8 mouse cellular contexts compared by ENCODE assay signal in genomic region chr3:88042661-88043421, GRCm38 (mm10). TPM values are rescaled to one million over a fixed set of nuclear protein-coding genes. Genes with fewer than 3 reads are reported as not detected.
DNase-seq lines count a peak whose midpoint lies in the region; ATAC-seq and TF ChIP-seq lines count a peak whose summit lies in the region.

TSS of gene Gpatch4 (plus strand) at chr3:88043108.

- no peak for TF ChIP-seq CTCF in brain, embryonic 14.5 days (IDR thresholded peaks at IDR 0.05; ENCODE audit: borderline replicate concordance, extremely low read depth, insufficient read depth, insufficient read length)
- no peak for TF ChIP-seq CTCF in liver, adult 2 months (IDR thresholded peaks at IDR 0.05; ENCODE audit: low read depth, low read length)

- H3ac ChIP-seq in myocyte (ENCODE audit: control insufficient read depth, insufficient read length), result no peak within 1 kb of the TSS

- H3K4me1 ChIP-seq in erythroblast, embryonic 14.5 days (ENCODE audit: control insufficient read depth), result peaks cover 17% of the 10 kb centered on the region
- H3K4me1 ChIP-seq in heart, embryonic 11.5 days (ENCODE audit: control insufficient read depth, insufficient read depth, low read length), result no peaks in the 10 kb centered on the region
- H3K4me1 ChIP-seq in kidney, embryonic 16.5 days (ENCODE audit: insufficient read depth, low read length), result peaks cover 9% of the 10 kb centered on the region
- H3K4me1 ChIP-seq in liver, adult 2 months (ENCODE audit: control insufficient read depth, insufficient read depth, low read length), result 0 out of 2 replicates have a peak, but pooled peaks cover 3% of the 10 kb centered on the region

- peak within 1 kb of the TSS; percentile 54; the same call in 1 of the 2 replicates for H3K27ac ChIP-seq in heart, embryonic 11.5 days (ENCODE audit: low read depth, low read length)
- H3K27ac ChIP-seq in kidney, embryonic 16.5 days (ENCODE audit: low read length), result peak within 1 kb of the TSS; percentile 82
- H3K27ac ChIP-seq in liver, adult 2 months (replicated peaks; ENCODE audit: insufficient read depth, low read depth, low read length), result peak within 1 kb of the TSS; percentile 6; the same call in 1 of the 2 replicates

- DNase-seq in CD4-positive helper T cell, adult 2 months (ENCODE audit: low read depth, low spot score), result peak; percentile 95
- DNase-seq in brain, embryonic 14.5 days (ENCODE audit: low read depth), result peak; percentile 98
- peak; percentile 94 for DNase-seq in liver, adult 2 months (ENCODE audit: extremely low read depth, low read depth, low spot score)
- peak; percentile 96 for DNase-seq in splenic B cell, adult 2 months (ENCODE audit: low read depth, low spot score)

- H3K4me3 ChIP-seq in erythroblast, embryonic 14.5 days (replicated peaks), result peak within 1 kb of the TSS; percentile 84
- H3K4me3 ChIP-seq in heart, embryonic 11.5 days (ENCODE audit: low read depth, low read length), result peak within 1 kb of the TSS; percentile 78
- peak within 1 kb of the TSS; percentile 94 for H3K4me3 ChIP-seq in kidney, embryonic 16.5 days (ENCODE audit: low read length)
- peak within 1 kb of the TSS; percentile 84 for H3K4me3 ChIP-seq in liver, adult 2 months (ENCODE audit: insufficient read depth, low read depth, low read length)
- peak within 1 kb of the TSS; percentile 66 for H3K4me3 ChIP-seq in myocyte

- peak within 1 kb of the TSS; percentile 83 for H3K4me2 ChIP-seq in heart, embryonic 11.5 days
- H3K4me2 ChIP-seq in kidney, embryonic 16.5 days (replicated peaks; ENCODE audit: low read depth, low read length), result peak within 1 kb of the TSS; percentile 80
- peak within 1 kb of the TSS; percentile 82 for H3K4me2 ChIP-seq in myocyte (ENCODE audit: low read depth)

- ATAC-seq in heart, embryonic 11.5 days (replicated peaks; ENCODE audit: insufficient number of reproducible peaks, low FRiP score, low TSS enrichment), result peak; percentile 80
- peak; percentile 97 for ATAC-seq in kidney, embryonic 16.5 days (ENCODE audit: low FRiP score, low TSS enrichment)

- peak within 1 kb of the TSS; percentile 74 for H3K9ac ChIP-seq in heart, embryonic 11.5 days (ENCODE audit: low read depth, low read length)
- H3K9ac ChIP-seq in kidney, embryonic 16.5 days (replicated peaks; ENCODE audit: low read length), result peak within 1 kb of the TSS; percentile 72
- H3K9ac ChIP-seq in liver, adult 2 months (ENCODE audit: low read depth, low read length), result peak within 1 kb of the TSS; percentile 48

- no peaks in the 10 kb centered on the region for H3K79me2 ChIP-seq in liver, adult 2 months (ENCODE audit: control insufficient read depth, insufficient read depth, low read length)
- H3K79me2 ChIP-seq in myocyte (ENCODE audit: control insufficient read depth, insufficient read depth), result peaks cover 16% of the 10 kb centered on the region

- TF ChIP-seq POLR2A in brain, embryonic 14.5 days (IDR thresholded peaks at IDR 0.05; ENCODE audit: borderline replicate concordance, extremely low read depth, insufficient read depth, insufficient read length, poor library complexity, severe bottlenecking), result no peak
- 0 out of 2 replicates have a peak, but pooled peaks have one; percentile 15 for TF ChIP-seq POLR2A in liver, adult 2 months (IDR thresholded peaks at IDR 0.05; ENCODE audit: extremely low read depth, insufficient read depth, low read length)
- peak; percentile 63 for TF ChIP-seq POLR2A in myocyte (IDR thresholded peaks at IDR 0.05; ENCODE audit: insufficient read length, low read depth)

- H3K9me3 ChIP-seq in erythroblast, embryonic 14.5 days (ENCODE audit: control insufficient read depth, low read length), result no peaks in the 10 kb centered on the region
- no peaks in the 10 kb centered on the region for H3K9me3 ChIP-seq in heart, embryonic 11.5 days (replicated peaks; ENCODE audit: control insufficient read depth, low read length)
- H3K9me3 ChIP-seq in kidney, embryonic 16.5 days (ENCODE audit: low read length), result no peaks in the 10 kb centered on the region

- peaks cover 5% of the 10 kb centered on the region for H3K36me3 ChIP-seq in erythroblast, embryonic 14.5 days (ENCODE audit: control insufficient read depth)
- no peaks in the 10 kb centered on the region for H3K36me3 ChIP-seq in heart, embryonic 11.5 days (ENCODE audit: control insufficient read depth, insufficient read depth, low read length)
- no peaks in the 10 kb centered on the region for H3K36me3 ChIP-seq in kidney, embryonic 16.5 days (ENCODE audit: insufficient read depth, low read length)
- no peaks in the 10 kb centered on the region for H3K36me3 ChIP-seq in liver, adult 2 months (ENCODE audit: control insufficient read depth, insufficient read depth, low read length)
- no peaks in the 10 kb centered on the region for H3K36me3 ChIP-seq in myocyte (ENCODE audit: control insufficient read depth, insufficient read depth)
- H3K36me3 ChIP-seq in splenic B cell, adult 2 months (ENCODE audit: control insufficient read depth, insufficient read depth, low read length, poor library complexity, severe bottlenecking), result no peaks in the 10 kb centered on the region; the same call in 1 of the 2 replicates

- WGBS in heart, embryonic 11.5 days (ENCODE audit: insufficient replicate concordance), result 8% methylated on average over 36 of the region's 36 CpGs
- WGBS in kidney, embryonic 16.5 days, result 7% methylated on average over 36 of the region's 36 CpGs
- 9% methylated on average over 36 of the region's 36 CpGs for WGBS in liver, adult 2 months

- H3K27me3 ChIP-seq in erythroblast, embryonic 14.5 days (ENCODE audit: control insufficient read depth), result peaks cover 21% of the 10 kb centered on the region
- H3K27me3 ChIP-seq in heart, embryonic 11.5 days (ENCODE audit: control insufficient read depth, insufficient read depth, low read length), result peaks cover 8% of the 10 kb centered on the region; the same call in 1 of the 2 replicates
- H3K27me3 ChIP-seq in kidney, embryonic 16.5 days (ENCODE audit: insufficient read depth, low read length), result peaks cover 9% of the 10 kb centered on the region; the same call in 1 of the 2 replicates
- H3K27me3 ChIP-seq in liver, adult 2 months (ENCODE audit: control insufficient read depth, insufficient read depth, low read length), result no peaks in the 10 kb centered on the region
- H3K27me3 ChIP-seq in myocyte (ENCODE audit: control insufficient read depth, insufficient read depth, insufficient read length), result peaks cover 10% of the 10 kb centered on the region
- H3K27me3 ChIP-seq in splenic B cell, adult 2 months (ENCODE audit: control insufficient read depth, insufficient read depth, low read length, poor library complexity, severe bottlenecking), result no peaks in the 10 kb centered on the region

TF ChIP-seq in myocyte, 11 proteins besides CTCF, POLR2A, EP300 and RAD21:
- TF ChIP-seq MYOD1 (IDR thresholded peaks at IDR 0.05; ENCODE audit: control insufficient read depth in 1 of 3, insufficient read length in 2 of 3, low read depth in 2 of 3) (no peak), E2F4 (IDR thresholded peaks at IDR 0.05; ENCODE audit: insufficient read depth) (no peak), MAX (IDR thresholded peaks at IDR 0.05; ENCODE audit: low read depth) (peak; percentile 93), REST (IDR thresholded peaks at IDR 0.05; ENCODE audit: insufficient read depth, insufficient read length) (no peak), TCF3 (IDR thresholded peaks at IDR 0.05; ENCODE audit: insufficient read length, low read depth) (no peak), USF1 (IDR thresholded peaks at IDR 0.05; ENCODE audit: low read depth) (no peak), POLR2AphosphoS2 (IDR thresholded peaks at IDR 0.05; ENCODE audit: insufficient read length, low read depth) (peak; percentile 77), MYOG (IDR thresholded peaks at IDR 0.05; ENCODE audit: control insufficient read depth in 1 of 3, insufficient read depth in 1 of 3, insufficient read length in 2 of 3, low read depth in 2 of 3) (peak in 1 of 3 experiments; percentile 5), SRF (IDR thresholded peaks at IDR 0.05; ENCODE audit: control insufficient read depth, insufficient read length, low read depth) (no peak), CEBPB (IDR thresholded peaks at IDR 0.05; ENCODE audit: insufficient read depth, poor library complexity, severe bottlenecking) (no peak)

RNA-seq across cellular contexts. Expression of gene Gpatch4, which starts in this region (rescaled TPM):
- 8.3 and 15.6 TPM in 2 replicates for polyA plus RNA-seq in brain, embryonic 14.5 days (2012; rRNA removed)
- 0.57 and 0.75 TPM in 2 replicates for polyA plus RNA-seq in erythroblast, embryonic 14.5 days (2012)
- polyA plus RNA-seq in heart, embryonic 11.5 days (2014; fragmentation: Nextera tagmentation; extraction: Ambion mirVana), result 22.1 and 23.9 TPM in 2 replicates
- polyA plus RNA-seq in kidney, embryonic 16.5 days (2015; fragmentation: Nextera tagmentation; extraction: Ambion mirVana), result 35.2 and 42.8 TPM in 2 replicates
- 4.2 and 5.7 TPM in 2 replicates for total RNA-seq in liver, adult 2 months (2014; rRNA removed)
- 4.1 and 4.3 TPM in 2 replicates for polyA plus RNA-seq in liver, adult 2 months (2012; rRNA removed)
- 11.7 TPM for polyA plus RNA-seq in myocyte (2012; fragmentation: generic; extraction: Trizol)

Comparison
In these comparisons a context has a peak if more than half of its experiments do, and no peak if none do; other contexts are left out.
1. Peak in every context shown above with its lines: DNase-seq, ATAC-seq, H3K4me3 ChIP-seq and H3K27ac ChIP-seq.
2. H3K27ac ChIP-seq: peak in every context shown above with its lines; median percentile 82 in kidney, embryonic 16.5 days; 54 in heart, embryonic 11.5 days; 6 in liver, adult 2 months.